Mouse (Mus musculus) midbrain, embryonic 15.5 days (tissue): ENCODE measurements around the gene Msmb. TPM values are rescaled to one million over a fixed set of nuclear protein-coding genes. Genes with fewer than 3 reads are reported as not detected.
"Not testable (repeated sequence)": the region's sequence is repeated elsewhere in the genome, so short reads cannot be mapped to it uniquely, and the experiment has no call there.

Source experiments
- ATAC-seq: fragments of 200-750 bp; cut with Nextera tagmentation; replicated peaks from 2 replicates; pipeline ENCODE4 v1.8.0; 2017; ENCODE audit warnings: moderate TSS enrichment
- H3K27ac ChIP-seq: fragments of 300-500 bp; sonication (generic); 2 replicates; pipeline ENCODE4 v1.5.1; 2015; ENCODE audit warnings: mild to moderate bottlenecking, inconsistent platforms
- H3K27me3 ChIP-seq: fragments of 300-500 bp; sonication (generic); replicated peaks from 2 replicates; pipeline ENCODE4 v1.6.1; 2015; ENCODE audit warnings: inconsistent platforms
- H3K36me3 ChIP-seq: fragments of 300-500 bp; sonication (generic); replicated peaks from 2 replicates; pipeline ENCODE4 v1.6.1; 2015; ENCODE audit warnings: inconsistent platforms
- H3K4me1 ChIP-seq: fragments of 300-500 bp; sonication (generic); 2 replicates; pipeline ENCODE4 v1.6.1; 2015; ENCODE audit warnings: inconsistent platforms
- H3K4me2 ChIP-seq: fragments of 300-500 bp; sonication (generic); 2 replicates; pipeline ENCODE4 v1.6.1; 2015; ENCODE audit warnings: inconsistent platforms, mild to moderate bottlenecking, moderate library complexity
- H3K4me3 ChIP-seq: fragments of 300-500 bp; sonication (generic); 2 replicates; pipeline ENCODE4 v1.5.1; 2015; ENCODE audit warnings: mild to moderate bottlenecking, inconsistent platforms
- H3K9ac ChIP-seq: fragments of 300-500 bp; sonication (generic); 2 replicates; pipeline ENCODE4 v1.6.1; 2015; ENCODE audit warnings: mild to moderate bottlenecking, inconsistent platforms
- H3K9me3 ChIP-seq: fragments of 300-500 bp; sonication (generic); 2 replicates; pipeline ENCODE4 v1.6.1; 2016; ENCODE audit warnings: inconsistent platforms
- WGBS: fragments of 180-500 bp; shearing (Covaris S2); methylation state at CpG from one replicate; pipeline ENCODE4 v1.1.7; 2015; ENCODE audit warnings: mixed read lengths; 5-methylcytosine and 5-hydroxymethylcytosine counted together
- polyA plus RNA-seq: library from polyadenylated mRNA; unstranded; fragments of >200 nt; fragmentation: Nextera tagmentation; extraction: Ambion mirVana; gene quantifications from 2 replicates; pipeline ENCODE4 v1.2.1, GENCODE M21; 2015

Gene Msmb
- polyA plus RNA-seq, 1 experiment from 2014 or later, result not detected

GRCm38 (mm10) chr14:32165278-32166061 is 23.6 kb downstream of the Msmb start:
- no peaks in the 10 kb centered on the region for H3K36me3 ChIP-seq
- no peaks in the 10 kb centered on the region for H3K27me3 ChIP-seq
- peak overlapping the region; percentile 98 for H3K4me2 ChIP-seq
- H3K4me1 ChIP-seq, result peaks cover 32% of the 10 kb centered on the region
- peak overlapping the region; percentile 51 for H3K9ac ChIP-seq
- WGBS, result under 1% methylated on average over 42 of the region's 42 CpGs
- H3K27ac ChIP-seq, result 0 out of 2 replicates have a peak overlapping the region, but pooled peaks have one; percentile 27
- H3K4me3 ChIP-seq, result peak overlapping the region; percentile 43
- ATAC-seq, result peak; percentile 56; the same call in 1 of the 2 replicates
- no peaks in the 10 kb centered on the region for H3K9me3 ChIP-seq

- Histone ChIP-seq H3K9ac (no peak overlapping the region), H3K27me3 (no peaks in the 10 kb centered on the region), H3K4me3 (no peak overlapping the region), H3K4me2 (peak overlapping the region; percentile 98), H3K36me3 (no peaks in the 10 kb centered on the region), H3K4me1 (peaks cover 27% of the 10 kb centered on the region), H3K27ac (no peak overlapping the region), H3K9me3 (no peaks in the 10 kb centered on the region)
- 81% methylated on average over 2 of the region's 2 CpGs for WGBS
- ATAC-seq, result no peak
These were observed 24.2 kb downstream of the Msmb start for GRCm38 (mm10) chr14:32166062-32166441.

GRCm38 (mm10) chr14:32166840-32167239 is 25.0 kb downstream of the Msmb start:
- no peak overlapping the region for H3K4me3 ChIP-seq
- no peak overlapping the region for H3K4me2 ChIP-seq
- WGBS, result 95% methylated on average over 1 of the region's 1 CpGs
- no peaks in the 10 kb centered on the region for H3K9me3 ChIP-seq
- H3K9ac ChIP-seq, result no peak overlapping the region
- peaks cover 19% of the 10 kb centered on the region for H3K4me1 ChIP-seq
- H3K27ac ChIP-seq, result no peak overlapping the region
- ATAC-seq, result no peak
- no peaks in the 10 kb centered on the region for H3K27me3 ChIP-seq
- no peaks in the 10 kb centered on the region for H3K36me3 ChIP-seq

- Histone ChIP-seq H3K9ac (no peak overlapping the region), H3K4me1 (peaks cover 14% of the 10 kb centered on the region), H3K4me3 (no peak overlapping the region), H3K27ac (no peak overlapping the region), H3K9me3 (no peaks in the 10 kb centered on the region), H3K27me3 (no peaks in the 10 kb centered on the region), H3K4me2 (no peak overlapping the region), H3K36me3 (no peaks in the 10 kb centered on the region)
- WGBS, result 91% methylated on average over 5 of the region's 5 CpGs
- ATAC-seq, result no peak
These were observed 25.5 kb downstream of the Msmb start for GRCm38 (mm10) chr14:32167326-32167725.

GRCm38 (mm10) chr14:32168653-32169231 is 26.9 kb downstream of the Msmb start:
- WGBS, result 70% methylated on average over 3 of the region's 3 CpGs
- H3K27ac ChIP-seq, result no peak overlapping the region
- no peak overlapping the region for H3K9ac ChIP-seq
- H3K4me2 ChIP-seq, result no peak overlapping the region
- peaks cover 12% of the 10 kb centered on the region for H3K4me1 ChIP-seq
- no peak for ATAC-seq
- no peak overlapping the region for H3K4me3 ChIP-seq
- H3K36me3 ChIP-seq, result peaks cover 5% of the 10 kb centered on the region; the same call in 1 of the 2 replicates
- H3K27me3 ChIP-seq, result no peaks in the 10 kb centered on the region
- H3K9me3 ChIP-seq, result no peaks in the 10 kb centered on the region

- no peak for ATAC-seq
- H3K9me3 ChIP-seq, result no peaks in the 10 kb centered on the region
- H3K27ac ChIP-seq, result no peak overlapping the region
- H3K9ac ChIP-seq, result no peak overlapping the region
- no peak overlapping the region for H3K4me3 ChIP-seq
- H3K27me3 ChIP-seq, result no peaks in the 10 kb centered on the region
- H3K4me2 ChIP-seq, result no peak overlapping the region
- 90% methylated on average over 4 of the region's 4 CpGs for WGBS
- H3K4me1 ChIP-seq, result peaks cover 10% of the 10 kb centered on the region
- H3K36me3 ChIP-seq, result peaks cover 14% of the 10 kb centered on the region; the same call in 1 of the 2 replicates
These were observed 28.3 kb downstream of the Msmb start for GRCm38 (mm10) chr14:32170137-32170536.

- peaks cover 24% of the 10 kb centered on the region for H3K36me3 ChIP-seq
- H3K9me3 ChIP-seq, result no peaks in the 10 kb centered on the region
- H3K27ac ChIP-seq, result no peak overlapping the region
- 92% methylated on average over 2 of the region's 2 CpGs for WGBS
- H3K9ac ChIP-seq, result no peak overlapping the region
- H3K4me3 ChIP-seq, result no peak overlapping the region
- no peak overlapping the region for H3K4me2 ChIP-seq
- H3K27me3 ChIP-seq, result no peaks in the 10 kb centered on the region
- no peaks in the 10 kb centered on the region for H3K4me1 ChIP-seq
- no peak for ATAC-seq
These were observed 33.5 kb downstream of the Msmb start for GRCm38 (mm10) chr14:32175310-32175709.

GRCm38 (mm10) chr14:32176590-32176989 is 34.8 kb downstream of the Msmb start:
- not testable (repeated sequence) for H3K4me1 ChIP-seq, ATAC-seq, H3K9ac ChIP-seq, H3K9me3 ChIP-seq, H3K4me3 ChIP-seq, H3K27ac ChIP-seq, H3K27me3 ChIP-seq, H3K4me2 ChIP-seq
- peaks cover 30% of the 10 kb centered on the region for H3K36me3 ChIP-seq
- WGBS, result 91% methylated on average over 5 of the region's 5 CpGs

- no peak overlapping the region for H3K9ac ChIP-seq
- no peak overlapping the region for H3K27ac ChIP-seq
- ATAC-seq, result no peak
- no peaks in the 10 kb centered on the region for H3K4me1 ChIP-seq
- H3K4me2 ChIP-seq, result no peak overlapping the region
- H3K9me3 ChIP-seq, result no peaks in the 10 kb centered on the region
- no peaks in the 10 kb centered on the region for H3K27me3 ChIP-seq
- no peak overlapping the region for H3K4me3 ChIP-seq
- WGBS, result 94% methylated on average over 10 of the region's 10 CpGs
- H3K36me3 ChIP-seq, result peaks cover 35% of the 10 kb centered on the region
These were observed 37.8 kb downstream of the Msmb start for GRCm38 (mm10) chr14:32179393-32180195.

GRCm38 (mm10) chr14:32180861-32181260 is 39.0 kb downstream of the Msmb start:
- Histone ChIP-seq H3K4me2 (no peak overlapping the region), H3K27me3 (no peaks in the 10 kb centered on the region), H3K36me3 (peaks cover 36% of the 10 kb centered on the region), H3K9me3 (no peaks in the 10 kb centered on the region), H3K4me3 (no peak overlapping the region), H3K27ac (no peak overlapping the region), H3K4me1 (no peaks in the 10 kb centered on the region), H3K9ac (no peak overlapping the region)
- no peak for ATAC-seq
- WGBS, result 91% methylated on average over 6 of the region's 6 CpGs

GRCm38 (mm10) chr14:32183846-32184245 is 42.0 kb downstream of the Msmb start:
- Histone ChIP-seq H3K4me3 (no peak overlapping the region), H3K27me3 (no peaks in the 10 kb centered on the region), H3K9me3 (no peaks in the 10 kb centered on the region), H3K4me2 (no peak overlapping the region), H3K9ac (no peak overlapping the region), H3K36me3 (peaks cover 63% of the 10 kb centered on the region), H3K27ac (no peak overlapping the region), H3K4me1 (no peaks in the 10 kb centered on the region)
- ATAC-seq, result no peak
- 93% methylated on average over 4 of the region's 4 CpGs for WGBS

GRCm38 (mm10) chr14:32190627-32191391 is 49.0 kb downstream of the Msmb start:
- H3K4me3 ChIP-seq, result no peak overlapping the region
- no peaks in the 10 kb centered on the region for H3K4me1 ChIP-seq
- no peaks in the 10 kb centered on the region for H3K27me3 ChIP-seq
- H3K27ac ChIP-seq, result no peak overlapping the region
- H3K9ac ChIP-seq, result no peak overlapping the region
- peaks cover 47% of the 10 kb centered on the region for H3K36me3 ChIP-seq
- H3K9me3 ChIP-seq, result no peaks in the 10 kb centered on the region
- 94% methylated on average over 6 of the region's 6 CpGs for WGBS
- H3K4me2 ChIP-seq, result no peak overlapping the region
- no peak for ATAC-seq
